Comparison of ENCODE assay signal across 8 mouse cellular contexts in the genomic region with DNA sequence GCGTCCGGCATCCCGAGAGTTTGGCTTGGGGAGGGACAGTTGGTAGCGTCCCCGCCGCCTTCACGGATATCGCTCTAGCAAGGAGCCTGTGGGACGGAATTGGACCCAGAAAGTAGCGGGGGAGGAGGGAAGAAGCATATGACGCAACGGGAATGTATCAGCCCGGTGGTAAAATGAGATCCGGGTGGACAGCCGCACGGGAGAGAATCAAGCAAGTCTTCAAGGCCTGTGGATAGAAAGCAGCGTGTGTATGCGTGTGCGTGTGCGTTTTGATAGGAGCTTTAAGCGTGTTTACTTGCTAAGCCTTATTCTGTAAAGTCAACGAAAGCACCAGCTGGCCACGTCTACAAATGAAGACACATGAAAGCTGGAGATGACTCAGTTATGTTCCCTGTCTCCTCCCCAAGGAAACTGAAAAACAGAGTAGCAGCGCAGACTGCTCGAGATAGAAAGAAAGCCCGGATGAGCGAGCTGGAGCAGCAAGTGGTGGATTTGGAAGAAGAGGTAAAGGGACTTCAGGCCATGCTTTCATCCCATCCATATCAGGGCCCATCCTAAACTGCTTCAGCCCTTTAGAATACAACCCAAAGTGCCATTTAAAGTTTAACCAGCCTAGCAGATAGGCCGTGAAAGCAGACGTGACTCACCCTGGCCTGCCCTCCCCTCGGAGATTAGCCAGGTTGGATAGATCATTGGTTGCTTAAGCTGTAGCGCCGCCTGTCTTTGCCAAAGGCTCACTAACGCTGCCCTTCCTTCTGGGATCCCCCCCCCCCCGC. TPM values are rescaled to one million over a fixed set of nuclear protein-coding genes. Genes with fewer than 3 reads are reported as not detected.
DNase-seq lines count a peak whose midpoint lies in the region; ATAC-seq and TF ChIP-seq lines count a peak whose summit lies in the region.

No protein-coding gene starts in this region.

- TF ChIP-seq POLR2A in heart, adult 2 months (IDR thresholded peaks at IDR 0.05; ENCODE audit: insufficient read depth, low read depth, low read length): peak; percentile 53

- peaks cover 44% of the 10 kb centered on the region for H3K36me3 ChIP-seq in embryonic facial prominence, embryonic 13.5 days
- peaks cover 23% of the 10 kb centered on the region for H3K36me3 ChIP-seq in heart, adult 2 months (ENCODE audit: control insufficient read depth, insufficient read depth, low read length)
- H3K36me3 ChIP-seq in limb, embryonic 12.5 days: peaks cover 45% of the 10 kb centered on the region
- peaks cover 41% of the 10 kb centered on the region for H3K36me3 ChIP-seq in midbrain, embryonic 14.5 days (ENCODE audit: control insufficient read depth, insufficient read depth, low read length)

- TF ChIP-seq EP300 in heart, adult 2 months (IDR thresholded peaks at IDR 0.05; ENCODE audit: insufficient read depth, low read depth, low read length): 0 out of 2 replicates have a peak, but pooled peaks have one; percentile 21

- under 1% methylated on average over 34 of the region's 34 CpGs for WGBS in embryonic facial prominence, embryonic 13.5 days
- under 1% methylated on average over 34 of the region's 34 CpGs for WGBS in heart, adult 2 months
- under 1% methylated on average over 34 of the region's 34 CpGs for WGBS in limb, embryonic 12.5 days
- under 1% methylated on average over 34 of the region's 34 CpGs for WGBS in midbrain, embryonic 14.5 days

- H3K4me1 ChIP-seq in embryonic facial prominence, embryonic 13.5 days: peaks cover 33% of the 10 kb centered on the region
- H3K4me1 ChIP-seq in heart, adult 2 months (ENCODE audit: control insufficient read depth, insufficient read depth, low read length): peaks cover 5% of the 10 kb centered on the region
- peaks cover 16% of the 10 kb centered on the region for H3K4me1 ChIP-seq in limb, embryonic 12.5 days (replicated peaks)
- H3K4me1 ChIP-seq in midbrain, embryonic 14.5 days (ENCODE audit: control insufficient read depth, insufficient read depth, low read length): peaks cover 14% of the 10 kb centered on the region

- peak overlapping the region; percentile 97 for H3K9ac ChIP-seq in embryonic facial prominence, embryonic 13.5 days
- H3K9ac ChIP-seq in heart, adult 2 months (ENCODE audit: low read depth, low read length): peak overlapping the region; percentile 93
- H3K9ac ChIP-seq in limb, embryonic 12.5 days (replicated peaks): peak overlapping the region; percentile 97
- H3K9ac ChIP-seq in midbrain, embryonic 14.5 days (replicated peaks; ENCODE audit: low read length): peak overlapping the region; percentile 97

- intact Hi-C loops in heart, adult 2 months (cut with DNase I): loop anchor here (1.0 to 5.0 kb wide), 3 partner anchors 19 to 186 kb away; no protein-coding TSS in a partner anchor

- H3K4me2 ChIP-seq in embryonic facial prominence, embryonic 13.5 days: peak overlapping the region; percentile 66
- H3K4me2 ChIP-seq in limb, embryonic 12.5 days: peak overlapping the region; percentile 63
- peak overlapping the region; percentile 77 for H3K4me2 ChIP-seq in midbrain, embryonic 14.5 days (ENCODE audit: low read length)

- peak; percentile 75 for DNase-seq in 3134 (ENCODE audit: extremely low read depth, insufficient read length, low spot score)
- DNase-seq in adrenal gland, postnatal 25 days: peak; percentile 71
- peak; percentile 78 to 85 for DNase-seq in heart, adult 2 months
- DNase-seq in kidney, adult 8-10 months: peak; percentile 84 to 89
- DNase-seq in midbrain, embryonic 14.5 days: peak; percentile 77
- DNase-seq in spleen, adult 18-20 months: peak; percentile 52 to 54

- no peaks in the 10 kb centered on the region for H3K79me2 ChIP-seq in heart, adult 2 months (replicated peaks; ENCODE audit: control insufficient read depth, insufficient read depth, low read length)

- TF ChIP-seq CTCF in heart, adult 2 months (IDR thresholded peaks at IDR 0.05): peak; percentile 76

- no peaks in the 10 kb centered on the region for H3K27me3 ChIP-seq in embryonic facial prominence, embryonic 13.5 days
- no peaks in the 10 kb centered on the region for H3K27me3 ChIP-seq in heart, adult 2 months (ENCODE audit: control insufficient read depth, insufficient read depth, low read length)
- H3K27me3 ChIP-seq in limb, embryonic 12.5 days: no peaks in the 10 kb centered on the region
- no peaks in the 10 kb centered on the region for H3K27me3 ChIP-seq in midbrain, embryonic 14.5 days (ENCODE audit: control insufficient read depth, insufficient read depth, low read length)

- H3K27ac ChIP-seq in embryonic facial prominence, embryonic 13.5 days: peak overlapping the region; percentile 90
- H3K27ac ChIP-seq in heart, adult 2 months: peak overlapping the region; percentile 100
- H3K27ac ChIP-seq in limb, embryonic 12.5 days: peak overlapping the region; percentile 93
- H3K27ac ChIP-seq in midbrain, embryonic 14.5 days (replicated peaks; ENCODE audit: low read depth, low read length): peak overlapping the region; percentile 94

- ATAC-seq in embryonic facial prominence, embryonic 13.5 days (ENCODE audit: insufficient number of reproducible peaks, insufficient read depth, low FRiP score, low TSS enrichment, low read depth): no peak
- ATAC-seq in limb, embryonic 12.5 days (ENCODE audit: insufficient number of reproducible peaks, insufficient read depth, low FRiP score, low TSS enrichment, low read depth): no peak
- peak; percentile 1; the same call in 1 of the 2 replicates for ATAC-seq in midbrain, embryonic 14.5 days (ENCODE audit: low FRiP score, low TSS enrichment)

- no peaks in the 10 kb centered on the region for H3K9me3 ChIP-seq in embryonic facial prominence, embryonic 13.5 days
- no peaks in the 10 kb centered on the region for H3K9me3 ChIP-seq in limb, embryonic 12.5 days
- H3K9me3 ChIP-seq in midbrain, embryonic 14.5 days (ENCODE audit: control insufficient read depth, low read length): no peaks in the 10 kb centered on the region

- peak overlapping the region; percentile 97 for H3K4me3 ChIP-seq in embryonic facial prominence, embryonic 13.5 days
- H3K4me3 ChIP-seq in heart, adult 2 months: peak overlapping the region; percentile 82
- peak overlapping the region; percentile 98 for H3K4me3 ChIP-seq in limb, embryonic 12.5 days (replicated peaks)
- H3K4me3 ChIP-seq in midbrain, embryonic 14.5 days (replicated peaks; ENCODE audit: low read depth, low read length): peak overlapping the region; percentile 95

RNA-seq across cellular contexts. Expression of gene Xbp1, which starts 1.2 kb away (rescaled TPM):
- 139 and 149 TPM in 2 replicates for total RNA-seq in adrenal gland, postnatal 25 days (2021)
- polyA plus RNA-seq in embryonic facial prominence, embryonic 13.5 days (2015; fragmentation: Nextera tagmentation; extraction: Ambion mirVana): 141 and 151 TPM in 2 replicates
- 10 to 100 TPM; 73.3 to 80.4 TPM for total RNA-seq in heart, adult 2 months (2021)
- polyA plus RNA-seq in heart, adult 2 months (2012; rRNA removed): 46.3 and 86.1 TPM in 2 replicates
- 127 and 136 TPM in 2 replicates for polyA plus RNA-seq in limb, embryonic 12.5 days (2016; fragmentation: Nextera tagmentation; extraction: Ambion mirVana)
- polyA plus RNA-seq in midbrain, embryonic 14.5 days (2014; fragmentation: Nextera tagmentation; extraction: Ambion mirVana): 130 and 138 TPM in 2 replicates

RNA-seq across cellular contexts. Expression of gene Ccdc117, which starts 20.3 kb away (rescaled TPM):
- total RNA-seq in adrenal gland, postnatal 25 days (2021): 28.3 and 30.3 TPM in 2 replicates
- polyA plus RNA-seq in embryonic facial prominence, embryonic 13.5 days (2015; fragmentation: Nextera tagmentation; extraction: Ambion mirVana): 18.7 and 19.2 TPM in 2 replicates
- 10 to 100 TPM; 21.7 to 25.6 TPM for total RNA-seq in heart, adult 2 months (2021)
- polyA plus RNA-seq in heart, adult 2 months (2012; rRNA removed): 6.0 and 13.6 TPM in 2 replicates
- polyA plus RNA-seq in limb, embryonic 12.5 days (2016; fragmentation: Nextera tagmentation; extraction: Ambion mirVana): 30.1 and 33.0 TPM in 2 replicates
- polyA plus RNA-seq in midbrain, embryonic 14.5 days (2014; fragmentation: Nextera tagmentation; extraction: Ambion mirVana): 9.2 and 14.8 TPM in 2 replicates

RNA-seq across cellular contexts. Expression of gene Ankrd36, which starts 47.8 kb away (rescaled TPM):
- total RNA-seq in adrenal gland, postnatal 25 days (2021): not detected in 2 replicates
- not detected in 2 replicates for polyA plus RNA-seq in embryonic facial prominence, embryonic 13.5 days (2015; fragmentation: Nextera tagmentation; extraction: Ambion mirVana)
- not detected for total RNA-seq in heart, adult 2 months (2021)
- polyA plus RNA-seq in heart, adult 2 months (2012; rRNA removed): 0.12 and 0.23 TPM in 2 replicates
- not detected in 2 replicates for polyA plus RNA-seq in limb, embryonic 12.5 days (2016; fragmentation: Nextera tagmentation; extraction: Ambion mirVana)
- polyA plus RNA-seq in midbrain, embryonic 14.5 days (2014; fragmentation: Nextera tagmentation; extraction: Ambion mirVana): not detected in 2 replicates
